Mouse (Mus musculus): ENCODE data around the gene Ilf3.
A peak's percentile ranks its signal among the peaks of the same experiment; 100 is the strongest.

Ilf3 gene

GRCm38 (mm10) chr9:21337652-21338051, 30.0 kb upstream of the Ilf3 start:
- no peak for DNase-seq (ENCODE audit: inconsistent age in 2 of 2, low spot score in 1 of 2)

DNA sequence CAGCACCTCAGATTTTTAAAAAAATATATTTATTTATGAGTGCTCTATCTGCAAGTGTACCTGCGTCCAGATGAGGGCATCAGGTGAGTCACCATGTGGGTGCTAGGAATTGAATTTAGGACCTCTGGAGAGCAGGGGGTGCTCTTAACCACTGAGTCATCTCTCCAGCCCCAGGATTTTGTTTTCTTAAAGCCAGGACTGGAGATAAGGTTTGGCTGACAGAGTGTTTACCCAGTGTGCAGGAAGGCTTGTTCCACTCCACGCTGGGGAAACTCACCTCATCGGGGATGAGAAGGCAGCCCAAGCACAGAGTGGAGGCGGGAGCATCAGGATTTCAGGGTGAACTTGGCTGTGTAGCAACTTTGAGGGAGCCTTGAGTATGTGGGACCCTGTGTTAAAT, 27.3 kb upstream of the Ilf3 start:
- DNase-seq (ENCODE audit: inconsistent age in 2 of 2, low spot score in 1 of 2) = peak in 1 of 2 experiments; percentile 40

DNA sequence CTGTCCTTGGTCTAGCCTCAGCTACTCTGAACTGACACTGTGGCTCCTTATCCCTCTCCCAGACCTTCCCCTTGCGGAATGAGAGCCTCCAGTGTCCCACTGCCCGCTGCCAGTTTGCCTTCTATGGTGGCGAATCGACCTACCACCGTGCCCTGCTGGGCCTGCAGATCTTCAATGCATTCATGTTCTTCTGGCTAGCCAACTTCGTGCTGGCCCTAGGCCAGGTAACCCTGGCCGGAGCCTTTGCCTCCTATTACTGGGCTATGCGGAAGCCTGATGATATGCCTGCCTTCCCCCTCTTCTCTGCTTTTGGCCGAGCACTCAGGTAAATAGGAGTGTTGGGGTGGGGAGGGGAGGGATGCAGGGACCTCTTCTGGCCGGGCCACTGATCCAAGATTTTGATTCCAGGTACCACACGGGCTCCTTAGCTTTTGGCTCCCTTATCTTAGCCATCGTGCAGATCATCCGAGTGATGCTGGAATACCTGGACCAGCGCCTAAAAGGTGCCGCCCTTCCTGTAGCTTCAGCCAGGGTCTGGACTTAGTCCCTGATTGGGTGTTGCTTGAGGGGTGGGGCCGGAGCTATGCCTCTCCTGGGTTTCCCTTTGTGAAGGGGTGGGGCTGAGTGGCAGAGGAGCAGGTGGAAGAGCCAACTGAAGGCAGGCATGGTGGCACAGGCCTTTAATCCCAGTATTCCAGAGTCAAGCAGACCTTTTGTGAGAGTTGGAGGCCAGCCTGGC, 20.9 kb upstream of the Ilf3 start:
- no peak for DNase-seq (ENCODE audit: inconsistent age in 2 of 2, low spot score in 1 of 2)

GRCm38 (mm10) chr9:21348152-21348551, 19.5 kb upstream of the Ilf3 start:
- DNase-seq (ENCODE audit: inconsistent age in 2 of 2, low spot score in 1 of 2) = no peak

DNA sequence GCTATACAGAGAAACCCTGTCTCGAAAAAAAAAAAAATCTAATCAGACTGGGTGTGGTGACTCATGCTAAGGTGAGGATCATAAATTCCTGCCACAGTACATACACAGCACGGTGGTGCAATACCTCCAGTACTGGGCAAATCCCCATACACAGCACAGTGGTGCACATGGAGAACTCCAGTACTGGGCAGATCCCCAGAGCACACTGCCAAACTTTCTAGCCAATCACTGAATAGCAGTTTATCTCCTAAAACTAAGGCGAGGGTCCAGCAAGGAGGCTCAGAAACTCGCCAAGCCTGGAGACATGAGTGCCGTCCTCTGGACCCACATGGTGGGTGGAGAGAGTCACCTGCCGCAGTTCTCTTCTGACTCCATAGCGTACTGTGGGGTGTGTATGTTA, 16.5 kb upstream of the Ilf3 start:
- no peak for DNase-seq (ENCODE audit: inconsistent age in 2 of 2, low spot score in 1 of 2)

DNA sequence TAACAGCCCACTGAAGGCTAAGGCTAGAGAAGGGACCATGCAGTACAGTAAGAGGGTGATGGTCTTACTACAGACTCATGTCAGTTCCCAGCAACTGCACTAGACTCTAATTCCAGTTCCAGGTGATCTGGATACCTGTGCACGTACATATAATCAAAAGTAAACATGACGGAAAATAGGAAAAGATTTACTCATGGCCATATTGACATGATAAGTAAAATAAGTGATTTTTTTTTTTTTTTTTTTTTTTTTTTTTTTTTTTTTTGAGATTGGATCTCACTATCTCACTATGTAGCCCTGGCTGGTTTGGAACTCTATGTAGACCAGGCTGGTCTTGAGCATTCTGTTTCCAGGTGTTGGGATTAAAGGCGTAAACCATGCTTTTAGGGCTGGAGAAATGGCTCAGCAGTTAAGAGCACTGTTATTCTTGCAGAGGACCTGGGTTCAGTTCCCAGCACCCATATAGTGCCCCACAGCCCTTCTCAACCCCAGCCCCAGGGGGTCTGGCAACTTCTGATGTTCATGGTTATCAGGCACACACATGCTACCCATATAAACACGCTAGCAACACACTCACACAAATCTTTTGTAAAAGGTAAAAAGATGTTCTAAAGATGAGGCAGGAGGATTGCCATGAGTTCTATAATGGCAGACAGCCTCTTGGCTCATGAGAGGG, 15.8 kb upstream of the Ilf3 start:
- no peak for DNase-seq (ENCODE audit: inconsistent age in 2 of 2, low spot score in 1 of 2)

GRCm38 (mm10) chr9:21352463-21353372, 15.0 kb upstream of the Ilf3 start:
- DNase-seq (ENCODE audit: inconsistent age in 2 of 2, low spot score in 1 of 2) = no peak

GRCm38 (mm10) chr9:21353373-21353686, 14.3 kb upstream of the Ilf3 start:
- no peak for DNase-seq (ENCODE audit: inconsistent age in 2 of 2, low spot score in 1 of 2)

GRCm38 (mm10) chr9:21354796-21355195, 12.9 kb upstream of the Ilf3 start:
- DNase-seq (ENCODE audit: inconsistent age in 2 of 2, low spot score in 1 of 2) = no peak

DNA sequence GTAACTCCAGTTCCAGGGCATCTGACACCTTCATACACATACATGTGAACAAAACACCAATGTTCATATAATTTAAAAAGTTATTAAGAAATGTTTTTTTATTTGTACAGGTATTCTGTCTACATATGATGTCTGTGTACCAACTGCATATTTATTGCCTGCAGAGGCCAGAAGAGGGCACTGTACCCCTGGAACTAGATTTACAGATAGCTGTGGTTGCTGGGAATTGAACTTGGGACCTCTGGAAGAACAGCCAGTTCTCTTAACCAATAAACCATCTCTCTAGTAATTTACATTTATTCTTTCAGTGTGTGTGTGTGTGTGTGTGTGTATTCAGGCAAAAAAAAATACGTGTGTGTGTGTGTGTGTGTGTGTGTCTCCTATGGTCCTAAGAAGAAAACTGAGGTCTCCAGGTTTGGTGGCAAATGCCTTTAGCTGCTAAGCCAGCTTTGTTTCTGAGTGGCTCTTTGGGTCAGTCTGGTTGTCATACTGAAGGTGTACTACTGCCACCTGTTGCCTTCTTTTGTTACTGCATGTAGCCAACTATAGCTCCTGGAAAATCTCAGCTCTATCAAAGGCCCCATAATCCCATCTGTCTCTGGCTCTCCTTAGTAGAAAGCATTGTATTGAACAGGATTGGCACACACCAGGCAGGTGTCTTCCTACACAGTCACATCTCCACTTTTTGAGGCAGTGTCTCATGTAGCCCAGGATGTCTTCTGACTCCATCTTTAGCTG, 10.5 kb upstream of the Ilf3 start:
- DNase-seq (ENCODE audit: inconsistent age in 2 of 2, low spot score in 1 of 2) = peak; percentile 64 to 90

DNA sequence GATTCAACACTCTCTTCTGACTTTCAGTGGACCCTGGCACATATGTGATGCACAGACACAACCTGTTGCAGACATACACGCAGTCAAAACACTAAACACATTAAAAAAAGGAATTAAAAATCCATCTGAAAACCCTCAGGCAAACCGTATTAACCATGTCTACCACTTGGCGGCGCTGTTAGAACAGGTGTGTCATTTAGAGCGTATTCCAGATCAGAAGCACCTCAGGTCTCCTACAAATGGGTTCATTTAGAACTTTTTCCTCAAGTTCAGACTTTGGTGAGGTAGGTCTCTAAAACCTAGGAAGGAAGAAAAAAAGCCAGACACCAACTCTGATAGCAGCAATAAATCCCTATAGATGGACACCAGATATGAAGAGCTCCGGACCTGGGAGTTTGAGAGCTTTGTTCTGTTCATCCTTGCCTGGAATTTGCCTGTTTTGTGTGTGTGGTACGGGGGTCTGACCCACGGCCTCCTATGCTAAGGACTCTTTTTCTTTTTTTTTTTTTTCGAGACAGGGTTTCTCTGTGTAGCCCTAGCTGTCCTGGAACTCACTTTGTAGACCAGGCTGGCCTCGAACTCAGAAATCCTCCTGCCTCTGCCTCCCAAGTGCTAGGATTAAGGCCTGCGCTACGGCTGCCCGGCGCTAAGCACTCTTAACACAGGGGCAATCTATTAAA, 990 bp upstream of the Ilf3 start:
- peak; percentile 71 to 90 for DNase-seq (ENCODE audit: inconsistent age in 2 of 2, low spot score in 1 of 2)

GRCm38 (mm10) chr9:21368131-21368584, 487 bp downstream of the Ilf3 start:
- peak; percentile 80 to 90 for DNase-seq (ENCODE audit: inconsistent age in 2 of 2, low spot score in 1 of 2)

DNA sequence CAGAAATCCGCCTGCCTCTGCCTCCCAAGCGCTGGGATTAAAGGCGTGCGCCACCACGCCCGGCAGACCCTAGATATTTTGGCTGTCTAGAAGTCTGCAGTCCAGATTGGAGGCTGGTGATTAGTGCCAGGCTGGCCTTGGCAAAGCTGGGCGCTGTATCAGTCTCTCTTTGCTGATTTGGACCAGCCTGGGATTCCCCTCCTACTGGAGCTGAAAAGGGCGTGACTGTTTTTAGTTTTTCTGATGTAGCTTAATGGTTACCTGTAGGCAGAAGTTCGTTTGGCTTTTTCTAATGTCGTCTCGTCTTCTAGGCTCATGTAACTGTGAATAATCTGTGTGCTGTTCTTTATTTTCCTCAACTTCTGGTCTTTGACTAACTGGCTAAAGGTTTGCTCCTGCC, 1.4 kb downstream of the Ilf3 start:
- peak in 1 of 2 experiments; percentile 48 for DNase-seq (ENCODE audit: inconsistent age in 2 of 2, low spot score in 1 of 2)

DNA sequence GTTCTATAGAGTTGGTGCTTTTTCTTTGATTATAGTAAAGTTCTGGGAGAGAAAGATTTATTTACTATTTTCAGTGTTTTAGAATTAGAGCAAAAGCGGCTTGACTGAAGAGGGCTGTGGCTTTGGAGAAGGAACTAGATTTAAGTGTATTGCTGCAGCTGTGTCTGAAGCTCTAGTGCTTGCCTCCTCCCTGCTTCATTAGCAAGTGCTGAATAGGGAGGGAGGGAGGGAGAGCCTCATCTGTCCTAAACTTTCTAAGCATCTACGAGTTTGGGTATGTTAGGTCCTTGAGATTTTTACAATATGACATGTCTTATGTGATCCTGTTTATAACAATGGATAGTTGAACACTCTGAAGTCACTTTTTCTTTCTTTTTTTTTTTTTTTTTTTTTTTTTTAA, 3.2 kb downstream of the Ilf3 start:
- no peak for DNase-seq (ENCODE audit: inconsistent age in 2 of 2, low spot score in 1 of 2)

- no peak for DNase-seq (ENCODE audit: inconsistent age in 2 of 2, low spot score in 1 of 2)
These were observed 4.8 kb downstream of the Ilf3 start for GRCm38 (mm10) chr9:21372508-21372907.

GRCm38 (mm10) chr9:21379195-21379594, 11.5 kb downstream of the Ilf3 start:
- no peak for DNase-seq (ENCODE audit: inconsistent age in 2 of 2, low spot score in 1 of 2)

GRCm38 (mm10) chr9:21380868-21381267, 13.2 kb downstream of the Ilf3 start:
- DNase-seq (ENCODE audit: inconsistent age in 2 of 2, low spot score in 1 of 2) = no peak

DNA sequence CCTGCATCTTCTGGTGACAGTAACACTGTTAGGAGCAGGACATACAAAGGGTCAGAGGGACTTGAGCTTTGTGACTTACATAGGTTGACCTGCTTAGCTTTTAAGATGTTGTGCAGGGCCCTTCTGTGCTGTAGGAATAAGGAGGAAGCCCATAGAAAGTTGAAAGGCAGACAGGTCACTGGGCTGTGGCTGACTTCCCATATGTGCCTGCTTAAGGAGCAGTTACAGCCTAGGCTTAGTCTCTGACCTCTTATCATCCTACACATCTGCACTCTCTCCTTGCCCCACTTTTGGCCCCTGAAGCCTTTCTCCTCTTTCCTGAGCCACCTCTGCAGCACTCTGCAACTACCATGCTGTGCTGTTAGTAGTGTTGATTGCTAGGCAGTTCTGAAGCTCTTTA, 16.3 kb downstream of the Ilf3 start:
- no peak for DNase-seq (ENCODE audit: inconsistent age in 2 of 2, low spot score in 1 of 2)

GRCm38 (mm10) chr9:21392646-21393175, 25.0 kb downstream of the Ilf3 start:
- no peak for DNase-seq (ENCODE audit: inconsistent age in 2 of 2, low spot score in 1 of 2)

DNA sequence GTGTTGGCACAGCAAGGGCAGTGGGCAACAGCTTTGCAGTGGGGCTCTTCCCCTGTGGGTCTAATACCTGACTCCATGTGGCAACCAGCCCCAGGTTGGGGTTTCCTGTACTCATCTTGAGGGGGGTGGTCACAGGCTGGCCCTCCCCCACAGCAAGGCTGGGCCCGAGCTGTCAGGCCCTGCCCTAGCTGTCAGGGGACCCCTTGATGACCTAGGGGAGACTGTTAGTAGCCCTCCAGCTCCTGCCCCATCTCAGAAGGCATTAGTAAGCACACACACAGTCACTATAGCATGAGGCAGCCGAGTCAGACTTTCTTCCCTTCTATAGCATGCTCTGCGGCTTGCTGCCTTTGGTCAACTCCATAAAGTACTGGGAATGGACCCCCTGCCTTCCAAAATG, 28.0 kb downstream of the Ilf3 start:
- no peak for DNase-seq (ENCODE audit: inconsistent age in 2 of 2, low spot score in 1 of 2)

Measured in adrenal gland, adult (tissue).